Mouse (Mus musculus) hindbrain, embryonic 12.5 days (tissue): ENCODE data around the gene H2-Aa. TPM values are rescaled to one million over a fixed set of nuclear protein-coding genes. Genes with fewer than 3 reads are reported as not detected.
"Not testable (repeated sequence)": the region's sequence is repeated elsewhere in the genome, so short reads cannot be mapped to it uniquely, and the experiment has no call there.

Experiments used
- ATAC-seq: fragments of 200-750 bp; cut with Nextera tagmentation; 2 replicates; pipeline ENCODE4 v1.8.0; 2017; ENCODE audit warnings: moderate TSS enrichment; ENCODE audit not compliant: low FRiP score
- H3K27ac ChIP-seq: fragments of 300-500 bp; sonication (generic); 2 replicates; pipeline ENCODE4 v1.5.1; 2016; ENCODE audit warnings: mild to moderate bottlenecking
- H3K27me3 ChIP-seq: fragments of 300-500 bp; sonication (generic); 2 replicates; pipeline ENCODE4 v1.6.1; 2016; ENCODE audit warnings: mild to moderate bottlenecking
- H3K36me3 ChIP-seq: fragments of 300-500 bp; sonication (generic); 2 replicates; pipeline ENCODE4 v1.6.1; 2016; ENCODE audit warnings: mild to moderate bottlenecking
- H3K4me1 ChIP-seq: fragments of 300-500 bp; sonication (generic); 2 replicates; pipeline ENCODE4 v1.6.1; 2016
- H3K4me2 ChIP-seq: fragments of 300-500 bp; sonication (generic); replicated peaks from 2 replicates; pipeline ENCODE4 v1.6.1; 2016; ENCODE audit warnings: mild to moderate bottlenecking
- H3K4me3 ChIP-seq: fragments of 300-500 bp; sonication (generic); 2 replicates; pipeline ENCODE4 v1.5.1; 2016; ENCODE audit warnings: mild to moderate bottlenecking
- H3K9ac ChIP-seq: fragments of 300-500 bp; sonication (generic); 2 replicates; pipeline ENCODE4 v1.6.1; 2016; ENCODE audit warnings: mild to moderate bottlenecking, moderate library complexity
- H3K9me3 ChIP-seq: fragments of 300-500 bp; sonication (generic); replicated peaks from 2 replicates; pipeline ENCODE4 v1.6.1; 2016; ENCODE audit warnings: mild to moderate bottlenecking
- WGBS: fragments of 180-500 bp; shearing (Covaris S2); methylation state at CpG from one replicate; pipeline ENCODE4 v1.1.7; 2016; 5-methylcytosine and 5-hydroxymethylcytosine counted together
- polyA plus RNA-seq: library from polyadenylated mRNA; unstranded; fragments of >200 nt; fragmentation: Nextera tagmentation; extraction: Ambion mirVana; gene quantifications from 2 replicates; pipeline ENCODE4 v1.2.1, GENCODE M21; 2016

H2-Aa gene
- 0.19 TPM in 1 of 2 replicates, not detected in the other for polyA plus RNA-seq

GRCm38 (mm10) chr17:34287648-34288047 is at the start of gene H2-Aa:
Gene H2-Aa (minus strand): TSS chr17:34287823.
- no peaks in the 10 kb centered on the region for H3K36me3 ChIP-seq
- no peak within 1 kb of the TSS for H3K9ac ChIP-seq
- no peak within 1 kb of the TSS for H3K27ac ChIP-seq
- no peaks in the 10 kb centered on the region for H3K9me3 ChIP-seq
- ATAC-seq, result no peak
- no peak within 1 kb of the TSS for H3K4me3 ChIP-seq
- no peak within 1 kb of the TSS for H3K4me2 ChIP-seq
- 0 out of 2 replicates have a peak, but pooled peaks cover 2% of the 10 kb centered on the region for H3K4me1 ChIP-seq
- peaks cover 3% of the 10 kb centered on the region; the same call in 1 of the 2 replicates for H3K27me3 ChIP-seq
- 16% methylated on average over 8 of the region's 8 CpGs for WGBS

- 89% methylated on average over 1 of the region's 1 CpGs for WGBS
- Histone ChIP-seq H3K27me3 (no peaks in the 10 kb centered on the region), H3K36me3 (no peaks in the 10 kb centered on the region), H3K4me2 (no peak overlapping the region), H3K9ac (no peak overlapping the region), H3K4me3 (no peak overlapping the region), H3K27ac (no peak overlapping the region), H3K9me3 (no peaks in the 10 kb centered on the region), H3K4me1 (no peaks in the 10 kb centered on the region)
- no peak for ATAC-seq
These were observed 43.6 kb upstream of the H2-Aa start for GRCm38 (mm10) chr17:34331200-34331599.

GRCm38 (mm10) chr17:34329807-34330206 is 42.2 kb upstream of the H2-Aa start:
- no peak overlapping the region for H3K4me2 ChIP-seq
- H3K9ac ChIP-seq, result no peak overlapping the region
- H3K27ac ChIP-seq, result no peak overlapping the region
- H3K4me1 ChIP-seq, result no peaks in the 10 kb centered on the region
- H3K4me3 ChIP-seq, result no peak overlapping the region
- ATAC-seq, result no peak
- WGBS, result 63% methylated on average over 2 of the region's 2 CpGs
- H3K36me3 ChIP-seq, result no peaks in the 10 kb centered on the region
- H3K27me3 ChIP-seq, result no peaks in the 10 kb centered on the region
- H3K9me3 ChIP-seq, result no peaks in the 10 kb centered on the region

GRCm38 (mm10) chr17:34326373-34326772 is 38.8 kb upstream of the H2-Aa start:
- Histone ChIP-seq H3K4me3 (no peak overlapping the region), H3K4me2 (no peak overlapping the region), H3K4me1 (no peaks in the 10 kb centered on the region), H3K9me3 (no peaks in the 10 kb centered on the region), H3K27ac (no peak overlapping the region), H3K9ac (no peak overlapping the region), H3K27me3 (no peaks in the 10 kb centered on the region), H3K36me3 (no peaks in the 10 kb centered on the region)
- 68% methylated on average over 3 of the region's 3 CpGs for WGBS
- no peak for ATAC-seq

- H3K27ac ChIP-seq, result no peak within 1 kb of the TSS
- no peak for ATAC-seq
- no peaks in the 10 kb centered on the region for H3K9me3 ChIP-seq
- no peak within 1 kb of the TSS for H3K4me2 ChIP-seq
- H3K36me3 ChIP-seq, result no peaks in the 10 kb centered on the region
- 35% methylated on average over 4 of the region's 4 CpGs for WGBS
- H3K27me3 ChIP-seq, result no peaks in the 10 kb centered on the region
- H3K9ac ChIP-seq, result no peak within 1 kb of the TSS
- H3K4me1 ChIP-seq, result no peaks in the 10 kb centered on the region
- H3K4me3 ChIP-seq, result no peak within 1 kb of the TSS
These were observed 37.8 kb upstream of the H2-Aa start, which contains the start of gene H2-Eb2 for GRCm38 (mm10) chr17:34325436-34325835. Gene H2-Eb2 (plus strand): TSS chr17:34325665.

GRCm38 (mm10) chr17:34317275-34317674 is 29.7 kb upstream of the H2-Aa start:
- H3K36me3 ChIP-seq, result no peaks in the 10 kb centered on the region
- ATAC-seq, result no peak

GRCm38 (mm10) chr17:34316697-34317096 is 29.1 kb upstream of the H2-Aa start:
- WGBS, result 77% methylated on average over 2 of the region's 2 CpGs
- no peak for ATAC-seq

More at GRCm38 (mm10) chr17:34317275-34317674, 29.7 kb upstream of the H2-Aa start:
- no peaks in the 10 kb centered on the region for H3K9me3 ChIP-seq
- H3K27me3 ChIP-seq, result no peaks in the 10 kb centered on the region
- 45% methylated on average over 2 of the region's 2 CpGs for WGBS
- H3K4me3 ChIP-seq, result no peak overlapping the region
- no peak overlapping the region for H3K4me2 ChIP-seq
- H3K4me1 ChIP-seq, result no peaks in the 10 kb centered on the region
- no peak overlapping the region for H3K9ac ChIP-seq
- no peak overlapping the region for H3K27ac ChIP-seq

GRCm38 (mm10) chr17:34315512-34315911 is 27.9 kb upstream of the H2-Aa start:
- Histone ChIP-seq H3K4me2 (no peak overlapping the region), H3K4me3 (no peak overlapping the region), H3K27me3 (no peaks in the 10 kb centered on the region), H3K4me1 (no peaks in the 10 kb centered on the region), H3K36me3 (no peaks in the 10 kb centered on the region), H3K9me3 (no peaks in the 10 kb centered on the region), H3K9ac (no peak overlapping the region), H3K27ac (no peak overlapping the region)
- 79% methylated on average over 1 of the region's 1 CpGs for WGBS
- no peak for ATAC-seq

More at GRCm38 (mm10) chr17:34316697-34317096, 29.1 kb upstream of the H2-Aa start:
- H3K9ac ChIP-seq, result no peak overlapping the region
- H3K9me3 ChIP-seq, result no peaks in the 10 kb centered on the region
- H3K27ac ChIP-seq, result no peak overlapping the region
- no peak overlapping the region for H3K4me3 ChIP-seq
- no peak overlapping the region for H3K4me2 ChIP-seq
- no peaks in the 10 kb centered on the region for H3K4me1 ChIP-seq
- no peaks in the 10 kb centered on the region for H3K27me3 ChIP-seq
- no peaks in the 10 kb centered on the region for H3K36me3 ChIP-seq

GRCm38 (mm10) chr17:34314286-34314685 is 26.7 kb upstream of the H2-Aa start:
- Histone ChIP-seq H3K27ac (no peak overlapping the region), H3K4me2 (no peak overlapping the region), H3K9ac (no peak overlapping the region), H3K36me3 (no peaks in the 10 kb centered on the region), H3K4me3 (no peak overlapping the region), H3K9me3 (no peaks in the 10 kb centered on the region), H3K27me3 (no peaks in the 10 kb centered on the region), H3K4me1 (peaks cover under 1% of the 10 kb centered on the region; the same call in 1 of the 2 replicates)
- WGBS, result 64% methylated on average over 9 of the region's 9 CpGs
- no peak for ATAC-seq

GRCm38 (mm10) chr17:34313393-34313792 is 25.8 kb upstream of the H2-Aa start:
- peaks cover 3% of the 10 kb centered on the region; the same call in 1 of the 2 replicates for H3K4me1 ChIP-seq
- no peaks in the 10 kb centered on the region for H3K9me3 ChIP-seq
- no peaks in the 10 kb centered on the region for H3K27me3 ChIP-seq
- no peak overlapping the region for H3K9ac ChIP-seq
- 45% methylated on average over 3 of the region's 3 CpGs for WGBS
- H3K4me2 ChIP-seq, result no peak overlapping the region
- no peak for ATAC-seq
- no peaks in the 10 kb centered on the region for H3K36me3 ChIP-seq
- H3K4me3 ChIP-seq, result no peak overlapping the region
- no peak overlapping the region for H3K27ac ChIP-seq

- Histone ChIP-seq H3K9me3 (no peaks in the 10 kb centered on the region), H3K4me3 (no peak overlapping the region), H3K36me3 (no peaks in the 10 kb centered on the region), H3K4me1 (peaks cover 3% of the 10 kb centered on the region; the same call in 1 of the 2 replicates), H3K9ac (no peak overlapping the region), H3K27ac (no peak overlapping the region), H3K27me3 (no peaks in the 10 kb centered on the region; the same call in 1 of the 2 replicates), H3K4me2 (no peak overlapping the region)
- no peak for ATAC-seq
- WGBS, result 80% methylated on average over 1 of the region's 1 CpGs
These were observed 24.6 kb upstream of the H2-Aa start for GRCm38 (mm10) chr17:34312185-34312584.

- H3K9ac ChIP-seq, result not testable (repeated sequence)
- 84% methylated on average over 3 of the region's 3 CpGs for WGBS
These were observed 22.9 kb upstream of the H2-Aa start for GRCm38 (mm10) chr17:34310526-34310925.

GRCm38 (mm10) chr17:34309683-34310385 is 22.2 kb upstream of the H2-Aa start:
- peak; percentile 87 for ATAC-seq
- peak overlapping the region; percentile 61 for H3K4me3 ChIP-seq
- no peaks in the 10 kb centered on the region; the same call in 1 of the 2 replicates for H3K27me3 ChIP-seq
- peaks cover 3% of the 10 kb centered on the region; the same call in 1 of the 2 replicates for H3K4me1 ChIP-seq
- peak overlapping the region; percentile 70 for H3K4me2 ChIP-seq
- H3K9me3 ChIP-seq, result no peaks in the 10 kb centered on the region
- H3K9ac ChIP-seq, result peak overlapping the region; percentile 74
- WGBS, result 26% methylated on average over 38 of the region's 38 CpGs
- H3K36me3 ChIP-seq, result no peaks in the 10 kb centered on the region
- H3K27ac ChIP-seq, result 0 out of 2 replicates have a peak overlapping the region, but pooled peaks have one; percentile 52

More at GRCm38 (mm10) chr17:34310526-34310925, 22.9 kb upstream of the H2-Aa start:
- ATAC-seq, H3K36me3 ChIP-seq, H3K9me3 ChIP-seq, H3K27me3 ChIP-seq, H3K4me2 ChIP-seq, H3K4me3 ChIP-seq, H3K4me1 ChIP-seq, H3K27ac ChIP-seq: not testable (repeated sequence)
